Mouse (Mus musculus) cerebellum, adult (tissue): Measurements from ENCODE around the gene Def8.
"Not testable (repeated sequence)": the region's sequence is repeated elsewhere in the genome, so short reads cannot be mapped to it uniquely, and the experiment has no call there.

ENCODE experiments used
- ATAC-seq: cut with Nextera tagmentation; 2 replicates; pipeline ENCODE4 v1.9.2; 2017; ENCODE audit warnings: mild to moderate bottlenecking, moderate library complexity, mixed read lengths; ENCODE audit not compliant: insufficient number of reproducible peaks, low FRiP score, low TSS enrichment

Def8 gene

DNA sequence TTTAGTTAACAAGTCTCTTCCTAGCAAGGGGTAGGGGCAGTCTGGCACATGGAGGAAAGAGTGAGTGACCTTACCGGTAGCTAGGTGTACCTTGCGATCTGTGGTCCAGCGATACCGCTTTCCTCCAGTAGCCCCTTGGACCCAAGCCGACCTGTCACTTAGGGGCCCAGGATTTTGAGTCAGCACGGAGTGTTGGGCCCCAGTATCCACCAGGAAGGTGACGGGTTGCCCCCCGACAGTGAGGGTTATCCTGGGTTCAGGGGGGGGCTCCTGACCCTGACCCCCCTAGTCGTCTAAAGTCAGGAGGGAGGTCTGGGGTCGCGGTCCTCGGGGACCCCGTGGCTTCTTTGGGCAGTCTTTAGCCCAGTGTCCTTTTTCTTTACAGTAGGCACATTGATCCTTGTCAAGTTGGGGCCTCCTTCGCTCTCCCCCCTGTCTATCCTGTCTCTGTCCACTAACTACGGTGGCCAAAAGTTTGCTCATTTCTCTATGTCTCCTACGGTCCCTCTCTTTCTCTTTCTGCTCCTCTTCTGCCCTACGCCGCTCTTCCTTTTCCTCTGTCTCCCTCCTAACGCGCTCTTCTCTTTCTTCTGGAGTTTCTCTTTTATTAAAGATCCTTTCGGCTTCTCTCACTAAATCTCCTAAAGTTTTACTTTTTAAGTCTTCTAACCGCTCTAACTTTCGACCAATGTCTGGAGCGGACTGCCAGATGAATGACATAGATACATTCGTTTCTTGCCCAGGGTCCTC is 8.5 kb downstream of the Def8 start:
- ATAC-seq, result no peak

DNA sequence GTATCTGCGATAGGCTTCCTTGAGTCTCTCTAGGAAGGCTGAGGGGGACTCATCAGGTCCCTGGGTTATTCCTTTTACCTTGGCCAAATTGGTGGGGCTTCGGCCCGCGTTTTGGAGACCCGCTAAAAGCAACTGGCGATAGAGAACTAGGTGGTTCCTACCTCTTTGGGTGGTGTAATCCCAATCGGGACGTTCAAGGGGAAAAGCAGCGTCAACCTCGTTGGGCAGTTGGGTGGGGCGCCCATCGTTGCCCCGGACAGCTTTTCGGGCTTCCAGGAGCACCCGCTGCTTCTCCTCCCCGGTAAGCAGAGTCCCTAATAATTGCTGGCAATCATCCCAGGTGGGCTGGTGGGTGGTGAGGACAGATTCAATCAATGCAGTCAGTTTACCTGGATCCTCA is 9.1 kb downstream of the Def8 start:
- ATAC-seq, result no peak

DNA sequence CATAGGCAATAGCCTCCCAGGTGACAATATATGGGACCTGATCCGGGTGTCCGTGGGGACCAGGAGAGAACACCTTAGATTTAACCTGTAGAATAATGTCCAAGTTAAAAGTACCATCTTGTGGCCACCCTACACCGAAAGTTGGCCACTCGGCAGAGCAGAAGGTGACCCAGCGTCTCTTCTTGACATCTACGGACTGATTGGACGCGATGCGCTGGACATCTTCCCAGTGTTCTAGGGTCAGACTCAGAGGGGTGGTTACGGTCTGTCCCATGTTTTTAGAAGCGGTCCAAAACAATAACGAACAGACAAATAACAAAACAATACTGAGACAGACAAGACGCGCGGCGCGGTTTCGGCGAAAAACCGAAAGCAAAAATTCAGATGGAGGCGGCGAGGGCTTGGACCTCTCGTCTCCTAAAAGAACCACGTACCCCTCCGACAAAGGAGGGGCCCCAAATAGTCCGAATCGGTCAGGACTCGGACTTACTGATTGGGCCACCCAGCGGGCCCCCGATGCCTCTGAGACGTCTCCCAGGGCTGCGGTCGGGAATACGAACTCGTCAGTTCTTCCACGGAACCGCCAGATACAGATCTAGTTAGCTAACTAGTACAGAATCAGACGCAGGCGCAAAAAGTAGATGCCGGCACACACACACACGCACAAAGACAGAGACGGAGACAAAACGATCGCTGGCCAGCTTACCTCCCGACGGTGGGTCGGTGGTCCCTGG is 10.1 kb downstream of the Def8 start:
- not testable (repeated sequence) for ATAC-seq

DNA sequence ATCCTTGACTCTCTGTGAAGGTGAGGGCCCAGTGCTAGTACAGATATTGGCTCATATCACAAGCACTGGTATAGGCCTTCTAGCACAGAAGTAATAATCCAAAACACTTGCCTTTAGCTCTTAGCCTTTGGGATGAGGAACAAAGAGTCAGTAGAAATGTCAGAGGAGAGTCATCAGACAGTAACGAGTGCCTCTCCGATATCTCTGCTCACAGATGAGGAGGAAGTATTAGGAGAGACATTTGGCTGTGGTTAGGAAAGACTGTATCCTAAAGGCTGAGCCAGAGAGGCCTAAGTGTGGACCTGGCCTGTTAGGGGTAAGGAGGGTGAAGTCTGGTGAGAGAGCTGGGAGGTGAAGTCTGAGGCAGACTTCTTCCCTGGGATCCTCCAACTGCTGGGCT is 18.5 kb downstream of the Def8 start:
- no peak for ATAC-seq

DNA sequence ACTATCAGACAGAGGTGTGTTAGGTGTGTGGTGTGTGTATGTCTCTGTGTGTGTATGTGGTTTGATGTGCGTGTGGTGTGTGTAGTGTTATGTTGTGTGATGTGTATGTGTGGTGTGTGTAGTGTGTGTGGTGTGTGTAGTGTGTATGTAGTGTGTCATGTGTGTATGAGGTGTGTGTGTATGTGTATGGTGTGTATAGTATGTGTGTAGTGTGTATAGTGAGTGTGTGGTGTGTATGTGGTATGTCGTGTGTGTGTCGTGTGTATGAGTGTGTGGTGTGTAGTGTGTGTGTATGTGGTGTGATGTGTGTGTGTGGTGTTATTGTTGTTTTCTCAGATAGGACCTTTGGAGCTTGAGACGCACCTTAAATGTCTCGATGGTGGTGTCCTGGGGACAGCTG is 19.0 kb downstream of the Def8 start:
- peak; percentile 7; the same call in 1 of the 2 replicates for ATAC-seq

DNA sequence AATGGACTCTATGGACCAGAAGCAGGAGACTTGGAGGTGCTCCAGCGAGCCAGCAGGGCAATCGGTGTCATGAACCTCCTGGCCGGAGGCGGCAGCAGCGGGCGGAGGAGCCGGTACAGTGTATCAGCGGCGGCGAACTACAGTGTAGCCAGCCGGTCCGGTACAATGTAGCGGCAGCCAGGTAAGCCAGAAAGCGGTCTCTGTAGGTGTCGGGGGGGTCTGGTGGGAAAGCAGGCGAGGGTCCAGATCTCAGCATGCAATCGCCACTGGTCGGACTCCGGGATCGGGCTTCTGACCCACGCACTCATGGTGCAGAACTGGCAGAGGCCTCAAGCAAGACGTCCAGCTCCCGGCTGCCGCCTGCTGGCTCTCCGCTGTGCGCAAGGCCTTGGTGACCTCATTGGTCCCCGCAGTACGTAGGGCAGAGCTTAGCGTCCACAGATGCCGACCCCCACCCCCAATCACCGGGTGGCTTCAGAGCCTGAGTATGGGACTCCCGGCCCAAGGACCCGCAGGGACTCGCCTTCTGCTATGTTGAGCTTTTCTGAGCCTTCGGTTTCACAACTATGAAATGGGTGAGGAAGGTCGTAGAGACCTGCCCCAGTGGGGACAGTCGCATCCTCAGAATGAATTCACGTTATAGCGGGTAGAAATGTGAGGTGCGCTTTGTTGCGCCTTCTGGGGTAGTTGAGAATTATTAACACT is 19.7 kb downstream of the Def8 start:
- peak; percentile 89 for ATAC-seq

DNA sequence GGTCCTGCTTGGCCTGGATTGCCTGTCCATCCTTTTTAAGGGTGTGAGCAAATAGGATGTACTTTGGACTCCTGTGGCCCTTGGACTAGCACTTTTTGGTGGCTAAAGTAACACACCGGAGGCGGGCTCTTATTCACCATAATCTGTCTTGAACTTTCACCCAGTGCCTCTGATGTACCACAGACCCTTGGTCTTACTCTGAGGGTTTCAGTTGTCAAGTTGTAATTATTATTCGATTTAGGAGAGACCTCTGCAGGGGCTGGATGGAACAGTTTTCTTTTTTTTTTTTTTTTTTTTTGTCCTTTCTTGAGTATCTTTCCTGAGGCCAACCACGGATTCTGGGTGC is 20.2 kb downstream of the Def8 start:
- ATAC-seq, result no peak

DNA sequence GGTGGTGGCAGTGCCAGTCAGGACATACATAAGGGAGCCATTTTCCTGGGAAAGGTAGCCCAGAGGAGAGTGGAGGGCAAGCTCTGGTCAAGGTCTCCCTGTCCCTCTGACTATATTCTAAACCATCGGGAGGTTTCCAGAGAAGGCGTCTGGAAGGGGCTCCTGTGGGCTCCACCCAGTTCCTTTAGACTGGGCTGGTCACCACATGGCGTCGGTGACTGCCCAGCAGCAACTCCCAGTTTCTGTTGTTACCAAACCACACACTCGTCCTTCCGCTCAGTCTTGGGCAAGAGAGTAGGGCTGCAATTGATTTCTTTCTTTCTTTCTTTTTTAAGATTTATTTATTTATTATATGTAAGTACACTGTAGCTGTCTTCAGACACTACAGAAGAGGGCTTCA is 20.8 kb downstream of the Def8 start:
- ATAC-seq, result no peak

DNA sequence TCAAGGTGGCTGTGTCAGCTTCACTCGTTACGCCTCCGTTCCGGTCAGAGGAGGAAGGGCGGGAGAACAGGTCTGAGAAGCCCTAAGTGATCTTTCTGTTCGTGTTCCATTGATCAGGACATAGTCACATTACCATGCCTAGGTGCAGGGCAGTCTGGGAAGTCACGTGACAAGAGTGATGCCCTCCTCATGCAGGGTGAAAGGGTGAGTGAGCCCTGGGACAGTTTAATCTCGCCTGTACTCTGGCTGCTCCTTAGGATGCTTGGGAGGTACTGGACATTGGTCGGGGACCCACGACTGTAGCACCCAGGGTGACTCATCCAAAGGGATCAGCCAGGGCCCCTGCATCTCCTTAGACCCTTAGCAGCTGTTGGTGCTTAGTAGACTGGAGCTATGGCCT is 22.7 kb downstream of the Def8 start:
- ATAC-seq, result no peak

DNA sequence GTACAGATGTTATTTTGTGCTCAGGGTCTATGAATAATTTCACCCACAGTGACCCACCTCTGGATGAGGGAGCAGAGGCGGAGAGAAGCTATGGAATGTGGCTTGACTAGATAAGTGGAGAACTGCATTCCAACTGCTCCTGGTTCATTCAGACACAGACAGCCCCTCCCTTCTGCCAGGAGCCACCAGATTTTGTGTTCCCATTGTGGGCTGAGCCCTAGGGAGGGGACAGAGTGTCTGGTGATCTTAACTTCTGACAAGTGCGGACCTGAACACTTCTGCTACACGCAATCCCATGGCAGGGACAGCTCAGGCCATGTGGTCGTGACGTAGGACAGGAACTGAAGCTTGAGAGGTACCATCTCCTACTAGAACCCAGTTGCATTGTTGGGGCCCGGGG is 23.5 kb downstream of the Def8 start:
- ATAC-seq, result no peak

DNA sequence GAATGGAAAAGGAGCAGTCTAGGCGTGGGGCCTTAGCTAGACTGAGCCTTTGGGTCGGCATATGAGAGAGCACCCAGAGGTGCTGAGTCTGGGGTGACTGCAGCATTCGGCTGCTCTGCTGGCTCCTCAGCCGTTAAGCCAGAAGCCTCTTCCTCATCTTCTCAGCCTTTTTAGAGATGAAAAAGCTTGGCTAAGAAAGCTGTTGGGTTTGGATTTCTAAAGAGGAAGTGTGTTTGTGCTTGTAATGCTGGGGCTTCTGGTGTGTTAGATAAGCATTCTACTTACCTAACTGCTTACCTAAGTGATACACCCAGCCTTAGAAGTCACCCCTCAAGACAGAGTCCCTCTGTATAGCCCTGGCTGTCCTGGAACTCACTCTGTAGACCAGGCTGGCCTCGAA is 27.5 kb downstream of the Def8 start:
- no peak for ATAC-seq

DNA sequence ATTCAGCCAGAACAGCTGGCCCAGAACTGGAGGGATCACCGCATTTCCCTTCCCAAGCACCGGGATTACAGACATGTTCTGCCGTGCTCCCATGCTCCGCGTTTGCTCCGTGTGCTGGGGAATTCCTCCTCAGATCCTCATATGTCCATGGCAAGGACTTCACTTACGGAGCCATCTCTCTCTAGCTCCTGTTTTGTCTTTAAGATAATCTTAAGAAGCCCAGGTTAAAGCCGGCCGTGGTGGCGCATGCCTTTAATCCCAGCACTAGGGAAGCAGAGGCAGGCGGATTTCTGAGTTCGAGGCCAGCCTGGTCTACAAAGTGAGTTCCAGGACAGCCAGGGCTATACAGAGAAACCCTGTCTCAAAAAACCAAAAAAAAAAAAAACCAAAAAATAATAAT is 28.4 kb downstream of the Def8 start:
- not testable (repeated sequence) for ATAC-seq

DNA sequence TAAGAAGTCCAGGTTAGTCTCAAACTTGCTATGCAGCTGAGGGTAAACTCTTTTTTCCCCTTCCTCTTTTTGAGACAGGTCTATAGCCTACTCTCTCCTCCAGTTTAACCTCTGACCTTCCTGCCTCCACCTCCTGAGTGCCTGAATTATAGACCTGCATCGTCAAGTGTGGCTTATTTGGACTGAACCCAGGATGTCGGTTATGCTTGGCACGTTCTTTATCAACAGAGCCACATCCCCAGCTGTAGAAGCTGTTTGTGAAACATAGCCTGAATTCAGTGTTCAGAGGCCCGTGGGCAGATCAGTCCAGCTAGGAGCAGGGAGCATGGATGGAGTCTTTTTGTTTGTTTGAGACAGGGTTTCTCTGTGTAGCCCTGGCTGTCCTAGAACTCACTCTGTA is 28.8 kb downstream of the Def8 start:
- ATAC-seq, result no peak

DNA sequence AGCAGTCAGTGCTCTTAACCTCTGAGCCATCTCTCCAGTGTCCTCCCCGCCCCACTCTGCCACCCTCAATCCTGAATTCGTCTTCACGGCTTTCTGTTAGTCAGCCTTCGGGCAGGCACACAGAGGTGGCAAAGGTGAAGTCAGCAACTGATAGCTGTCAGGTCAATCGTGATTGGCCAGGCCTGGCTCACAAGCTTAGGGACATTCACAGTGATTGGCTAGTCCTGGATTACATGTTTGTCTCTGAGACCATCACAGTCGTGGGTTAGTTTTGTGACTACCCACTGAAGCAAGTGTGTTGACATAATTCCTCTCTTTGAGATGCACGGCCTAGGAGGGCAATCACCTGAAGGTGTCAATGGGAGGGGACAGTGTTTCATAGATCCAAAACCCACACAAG is 30.0 kb downstream of the Def8 start:
- no peak for ATAC-seq

DNA sequence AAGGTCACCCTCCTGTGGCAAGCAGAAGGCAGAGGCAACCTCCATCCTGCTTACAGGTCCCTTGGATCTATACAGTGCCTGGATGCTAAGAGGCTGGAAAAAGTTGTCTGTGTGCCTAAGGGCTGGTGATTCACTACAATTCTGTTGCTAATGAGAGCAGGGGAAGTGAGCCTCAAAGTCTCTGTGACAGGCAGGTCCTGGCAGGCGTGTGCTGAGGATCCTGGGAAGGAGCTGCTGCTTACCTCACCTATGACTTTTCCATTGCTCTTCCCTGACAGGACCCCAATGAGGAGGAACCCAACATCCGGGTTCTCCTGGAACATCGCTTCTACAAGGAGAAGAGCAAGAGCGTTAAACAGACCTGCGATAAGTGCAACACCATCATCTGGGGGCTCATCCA is 30.6 kb downstream of the Def8 start:
- ATAC-seq, result no peak

DNA sequence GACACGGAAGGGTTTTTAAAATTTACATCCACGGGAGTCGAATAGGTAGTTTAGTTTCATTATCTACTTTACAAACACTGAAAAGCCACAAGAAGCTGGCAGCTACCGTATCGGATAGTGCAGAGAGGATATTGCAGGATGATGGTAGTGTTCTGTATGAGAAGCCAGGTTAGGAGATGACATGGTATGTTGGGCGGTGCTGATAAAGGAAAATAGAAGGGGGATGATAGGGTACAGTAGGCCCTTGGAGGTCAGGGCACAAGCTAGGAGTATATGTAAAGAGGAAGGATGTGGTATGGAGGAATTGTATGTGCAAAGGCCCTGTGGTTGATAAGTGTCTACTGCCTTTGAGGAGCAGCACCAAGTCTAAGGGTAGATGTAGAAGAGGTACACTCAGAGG is 31.2 kb downstream of the Def8 start:
- no peak for ATAC-seq

DNA sequence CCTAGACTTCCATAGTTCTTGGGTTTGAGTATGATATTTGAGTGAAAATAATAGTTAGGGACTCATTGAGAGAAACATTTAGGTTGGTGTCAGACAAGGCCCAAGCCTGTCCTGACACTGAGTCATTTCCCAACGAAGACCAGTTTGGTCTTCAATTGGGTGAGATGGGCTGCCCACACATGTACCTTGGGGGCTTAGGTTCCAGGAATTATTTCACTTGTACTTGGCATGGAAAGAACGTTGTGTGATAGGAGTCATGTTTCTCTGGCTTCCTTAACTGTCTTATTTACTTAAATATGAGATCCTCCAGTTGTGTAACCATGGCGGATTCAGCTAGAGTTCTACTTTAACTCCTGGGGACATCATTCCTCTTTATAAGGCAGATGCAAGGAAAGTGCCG is 40.3 kb downstream of the Def8 start:
- ATAC-seq, result no peak

DNA sequence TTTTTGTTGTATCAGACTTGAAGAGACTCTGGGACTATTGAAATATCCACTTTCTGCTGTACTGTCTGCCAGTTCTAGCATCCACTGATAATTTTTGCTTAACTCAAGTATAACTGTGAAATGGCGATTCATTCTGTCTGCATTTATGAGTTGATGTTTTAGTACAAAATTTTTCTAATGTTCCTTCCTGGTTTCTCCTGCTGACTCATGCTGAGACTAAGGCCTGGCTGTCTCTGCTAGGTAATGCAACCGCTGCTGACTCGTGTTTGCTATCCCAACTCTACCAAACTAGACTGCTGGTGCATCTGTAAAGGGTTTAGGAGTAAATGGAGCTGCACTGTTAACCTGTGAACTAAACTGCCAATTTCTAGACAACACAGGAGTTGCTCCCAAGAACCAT is 44.1 kb downstream of the Def8 start:
- ATAC-seq, result no peak

DNA sequence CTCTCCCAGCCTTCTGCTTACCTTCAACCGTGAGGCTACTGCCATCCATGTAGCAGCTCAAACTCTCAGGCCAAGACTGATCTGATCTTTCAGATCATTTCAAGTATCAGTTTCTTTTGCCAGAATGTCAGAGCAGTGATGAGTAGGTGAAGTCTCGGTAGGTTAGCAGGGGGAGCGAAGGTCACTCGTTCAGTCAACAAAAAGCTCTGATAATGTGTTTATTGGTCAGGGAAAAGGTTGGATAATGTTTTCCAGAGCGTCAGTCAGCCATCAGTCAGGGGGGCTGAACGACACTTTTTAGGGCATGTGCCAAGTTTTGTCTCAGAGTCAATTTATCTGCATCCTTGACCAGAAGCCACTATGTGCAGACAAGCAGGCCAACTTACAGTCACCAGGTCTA is 49.7 kb downstream of the Def8 start:
- not testable (repeated sequence) for ATAC-seq

DNA sequence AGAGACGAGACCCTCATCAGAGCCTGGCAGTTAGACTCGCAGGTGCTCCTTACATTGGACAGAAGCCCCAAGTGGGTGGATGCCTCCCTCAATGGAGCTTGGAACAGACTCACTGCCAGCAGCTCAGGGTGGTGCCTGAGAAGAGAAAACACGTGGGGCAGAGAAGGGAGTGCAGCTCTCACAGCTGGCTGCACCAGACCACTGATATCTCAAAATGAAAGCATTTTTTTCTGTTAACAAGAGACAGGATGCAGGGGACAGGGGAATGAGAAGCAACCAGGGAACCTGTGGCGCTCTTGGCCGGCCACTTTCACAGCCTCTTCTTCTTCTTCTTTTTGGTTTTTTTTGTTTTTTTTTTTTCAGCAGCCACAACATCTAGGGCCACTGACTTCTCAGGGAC is 51.2 kb downstream of the Def8 start:
- not testable (repeated sequence) for ATAC-seq

DNA sequence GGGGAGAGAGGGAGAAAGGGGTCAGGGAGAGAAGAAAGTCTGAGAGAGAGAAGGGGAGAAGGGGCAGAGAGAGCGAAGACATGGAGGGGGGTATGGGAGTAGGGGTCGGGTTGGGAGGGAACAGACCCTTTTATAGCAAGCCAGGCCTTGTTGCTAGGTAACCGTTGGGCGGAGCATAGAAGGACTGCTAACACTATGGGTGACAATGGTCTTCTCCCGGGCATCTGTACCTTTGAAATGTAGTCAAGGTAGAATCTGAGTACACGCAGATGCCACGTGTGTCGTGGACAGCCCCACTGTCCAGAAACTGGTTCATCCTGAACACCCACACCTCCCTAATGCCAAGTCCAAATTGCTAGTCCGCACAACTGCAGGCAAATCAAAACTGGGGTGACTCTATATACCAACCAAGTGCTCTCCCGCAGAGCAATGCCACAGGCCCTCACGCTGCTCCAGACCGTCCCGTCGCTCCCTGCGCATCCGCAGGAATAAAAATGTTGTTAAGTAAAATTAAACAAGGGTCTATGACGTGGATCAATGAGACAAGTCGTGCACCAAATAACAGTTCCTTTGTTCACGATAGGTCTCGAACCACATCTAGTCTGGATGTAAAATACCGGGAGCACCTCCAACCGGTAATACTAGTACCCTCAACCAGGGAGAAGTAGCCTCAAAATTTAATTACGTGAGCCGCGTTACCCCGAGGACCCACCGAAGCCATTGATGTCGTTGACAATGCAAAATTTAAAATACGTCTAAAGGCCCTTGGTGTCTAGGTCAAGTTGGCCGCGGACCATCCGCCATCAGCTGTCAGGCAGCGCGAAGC is 53.8 kb downstream of the Def8 start:
- ATAC-seq, result 0 out of 2 replicates have a peak, but pooled peaks have one; percentile 23
